Mouse (Mus musculus) heart, adult 2 months (tissue): Measurements from ENCODE around the gene Cdh4.

ENCODE experiments used
- CTCF ChIP-seq: fragments of 200-600 bp; IDR thresholded peaks from 2 replicates; pipeline ENCODE4 v1.8.1; 2022; ENCODE audit warnings: antibody characterized with exemption, mild to moderate bottlenecking, moderate library complexity
- EP300 ChIP-seq: fragments of 200-500 bp; IDR thresholded peaks from 2 replicates; pipeline ENCODE4 v1.6.1; 2011; ENCODE audit warnings: low read depth, low read length, control low read depth; ENCODE audit not compliant: insufficient read depth
- POLR2A ChIP-seq: fragments of 200-500 bp; IDR thresholded peaks from 2 replicates; pipeline ENCODE4 v1.6.1; 2011; ENCODE audit warnings: mild to moderate bottlenecking, low read depth, low read length, control low read depth; ENCODE audit not compliant: insufficient read depth

- TF ChIP-seq CTCF (no peak), POLR2A (no peak), EP300 (no peak)
Observed at GRCm38 (mm10) chr2:179712690-179713089, 270.5 kb downstream of the Cdh4 start.
